Mouse (Mus musculus) embryonic facial prominence, embryonic 14.5 days (tissue): Measurements from ENCODE around the gene Prok2. TPM values are rescaled to one million over a fixed set of nuclear protein-coding genes. Genes with fewer than 3 reads are reported as not detected.

Source experiments
- ATAC-seq: fragments of 200-750 bp; cut with Nextera tagmentation; 2 replicates; pipeline ENCODE4 v1.8.0; 2017; ENCODE audit warnings: low read depth, moderate number of reproducible peaks, moderate TSS enrichment
- DNase-seq: peaks from one replicate; pipeline ENCODE4 v3.0.0-alpha.2; 2015; ENCODE audit warnings: low spot score
- H3K27ac ChIP-seq: fragments of 300-500 bp; sonication (generic); replicated peaks from 2 replicates; pipeline ENCODE4 v1.5.1; 2014; ENCODE audit warnings: low read depth, mild to moderate bottlenecking, low read length, moderate library complexity
- H3K27me3 ChIP-seq: fragments of 300-500 bp; sonication (generic); replicated peaks from 2 replicates; pipeline ENCODE4 v1.6.1; 2014; ENCODE audit warnings: low read length; ENCODE audit not compliant: control insufficient read depth, insufficient read depth
- H3K36me3 ChIP-seq: fragments of 300-500 bp; sonication (generic); 2 replicates; pipeline ENCODE4 v1.6.1; 2014; ENCODE audit warnings: low read length, mixed read lengths; ENCODE audit not compliant: control insufficient read depth, insufficient read depth
- H3K4me1 ChIP-seq: fragments of 300-500 bp; sonication (generic); 2 replicates; pipeline ENCODE4 v1.6.1; 2014; ENCODE audit warnings: antibody characterized with exemption, low read length; ENCODE audit not compliant: control insufficient read depth, insufficient read depth
- H3K4me2 ChIP-seq: fragments of 300-500 bp; sonication (generic); 2 replicates; pipeline ENCODE4 v1.6.1; 2014; ENCODE audit warnings: low read depth, mild to moderate bottlenecking, low read length, moderate library complexity, mixed read lengths
- H3K4me3 ChIP-seq: fragments of 300-500 bp; sonication (generic); 2 replicates; pipeline ENCODE4 v1.5.1; 2014; ENCODE audit warnings: low read depth, mild to moderate bottlenecking, low read length
- H3K9ac ChIP-seq: fragments of 300-500 bp; sonication (generic); 2 replicates; pipeline ENCODE4 v1.6.1; 2014; ENCODE audit warnings: low read depth, mild to moderate bottlenecking, low read length, moderate library complexity, mixed read lengths
- H3K9me3 ChIP-seq: fragments of 300-500 bp; sonication (generic); 2 replicates; pipeline ENCODE4 v1.6.1; 2016; ENCODE audit warnings: low read length; ENCODE audit not compliant: control insufficient read depth
- WGBS: fragments of 180-500 bp; shearing (Covaris S2); extraction: QIAGEN DNeasy Blood & Tissue Kit; methylation state at CpG from one replicate; pipeline ENCODE4 v1.1.7; 2014; 5-methylcytosine and 5-hydroxymethylcytosine counted together
- polyA plus RNA-seq: library from polyadenylated mRNA; unstranded; fragments of >200 nt; fragmentation: Nextera tagmentation; extraction: Ambion mirVana; gene quantifications from 2 replicates; pipeline ENCODE4 v1.2.1, GENCODE M21; 2014

Gene Prok2
- polyA plus RNA-seq, 1 experiment from 2014 or later: 0.84 TPM

DNA sequence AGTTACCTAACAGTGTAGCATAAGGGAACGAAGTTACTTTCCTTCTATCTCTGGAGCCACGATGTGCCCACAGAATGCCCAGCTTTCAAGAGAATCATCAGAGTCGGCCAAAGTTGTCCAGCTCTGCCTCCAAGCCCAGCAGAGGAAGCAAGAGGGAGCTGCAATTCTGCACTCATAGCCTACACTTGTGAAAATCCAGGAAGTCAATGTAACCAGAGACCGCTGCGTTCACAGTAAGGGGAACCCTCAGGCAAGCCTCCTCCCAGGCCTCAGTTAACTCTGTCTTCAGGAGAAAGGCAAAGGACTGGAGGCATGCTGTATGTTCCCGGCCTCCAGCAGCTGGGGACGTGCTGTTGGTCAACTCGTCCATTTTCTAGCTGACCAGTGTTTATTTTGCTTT, 58.9 kb downstream of the Prok2 start:
- Histone ChIP-seq H3K4me1 (peaks cover 10% of the 10 kb centered on the region), H3K36me3 (no peaks in the 10 kb centered on the region), H3K4me3 (peak overlapping the region; percentile 71), H3K9ac (peak overlapping the region; percentile 81), H3K4me2 (peak overlapping the region; percentile 94), H3K27me3 (no peaks in the 10 kb centered on the region), H3K27ac (no peak overlapping the region; the same call in 1 of the 2 replicates), H3K9me3 (no peaks in the 10 kb centered on the region)
- DNase-seq (peak; percentile 75), ATAC-seq (no peak; the same call in 1 of the 2 replicates)
- 15% methylated on average over 8 of the region's 8 CpGs for WGBS

DNA sequence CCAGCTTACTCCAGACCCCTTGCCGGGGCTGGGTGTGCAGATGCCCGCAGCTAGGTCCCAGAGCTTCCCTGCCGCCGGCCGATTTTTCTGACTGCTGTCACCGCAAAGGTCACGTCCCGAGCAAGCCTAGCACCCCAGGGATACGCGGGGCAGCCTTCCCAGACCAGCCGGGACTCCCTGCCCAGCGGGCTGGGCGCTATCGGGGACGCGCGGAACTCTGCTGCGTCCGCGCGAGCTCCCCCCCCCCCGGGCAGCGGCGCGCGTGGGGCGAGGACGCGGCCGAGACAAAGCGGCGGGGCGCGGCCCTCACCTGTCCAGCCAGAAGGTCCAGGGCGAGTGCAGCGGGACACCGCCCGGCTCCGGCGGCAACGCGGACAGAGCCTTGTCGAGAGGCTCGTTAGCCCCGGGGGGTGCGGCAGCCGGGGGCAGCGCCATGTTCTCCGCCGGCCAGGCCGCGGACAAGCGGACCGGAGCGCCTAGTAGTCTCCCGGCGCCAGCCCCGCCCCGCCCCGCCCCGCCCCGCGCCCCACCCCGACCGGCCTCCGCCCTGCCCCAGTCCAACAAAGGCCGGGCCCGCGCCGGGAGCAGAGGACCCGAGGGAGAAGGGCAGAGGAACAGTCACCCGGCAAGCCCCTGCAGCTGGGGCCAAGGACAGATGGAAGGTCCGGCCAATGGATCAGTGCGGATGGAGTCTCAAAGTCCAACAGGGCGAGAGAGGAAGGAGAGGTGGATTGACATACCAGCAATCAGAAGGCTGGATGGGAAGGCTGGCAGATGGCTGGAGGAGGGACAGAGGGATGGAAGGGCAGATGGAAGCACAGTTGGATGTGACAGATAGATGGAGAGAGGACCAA, 59.6 kb downstream of the Prok2 start, which contains the start of the genes Eif4e3 and Gm20696:
Eif4e3 (minus strand) TSS at position 454 of the 854 bp plus-strand sequence.
Gm20696 (minus strand) TSS at position 480 of the 854 bp plus-strand sequence.
- H3K27ac ChIP-seq: peak within 1 kb of the TSS; percentile 13
- WGBS: under 1% methylated on average over 17 of the region's 75 CpGs
- no peaks in the 10 kb centered on the region for H3K9me3 ChIP-seq
- peak within 1 kb of the TSS; percentile 94 for H3K4me2 ChIP-seq
- H3K4me1 ChIP-seq: peaks cover 10% of the 10 kb centered on the region
- peak; percentile 75 for ATAC-seq
- H3K27me3 ChIP-seq: no peaks in the 10 kb centered on the region
- peak within 1 kb of the TSS; percentile 81 for H3K9ac ChIP-seq
- no peaks in the 10 kb centered on the region for H3K36me3 ChIP-seq
- peak; percentile 56 for DNase-seq
- H3K4me3 ChIP-seq: peak within 1 kb of the TSS; percentile 71

- DNase-seq (no peak), ATAC-seq (no peak)
- Histone ChIP-seq H3K9me3 (no peaks in the 10 kb centered on the region), H3K4me1 (peaks cover 11% of the 10 kb centered on the region), H3K4me3 (peak overlapping the region; percentile 71), H3K27me3 (no peaks in the 10 kb centered on the region), H3K9ac (peak overlapping the region; percentile 81), H3K27ac (no peak overlapping the region), H3K36me3 (no peaks in the 10 kb centered on the region), H3K4me2 (peak overlapping the region; percentile 94)
- 25% methylated on average over 16 of the region's 16 CpGs for WGBS
These were observed 60.5 kb downstream of the Prok2 start for GRCm38 (mm10) chr6:99665457-99666317.

DNA sequence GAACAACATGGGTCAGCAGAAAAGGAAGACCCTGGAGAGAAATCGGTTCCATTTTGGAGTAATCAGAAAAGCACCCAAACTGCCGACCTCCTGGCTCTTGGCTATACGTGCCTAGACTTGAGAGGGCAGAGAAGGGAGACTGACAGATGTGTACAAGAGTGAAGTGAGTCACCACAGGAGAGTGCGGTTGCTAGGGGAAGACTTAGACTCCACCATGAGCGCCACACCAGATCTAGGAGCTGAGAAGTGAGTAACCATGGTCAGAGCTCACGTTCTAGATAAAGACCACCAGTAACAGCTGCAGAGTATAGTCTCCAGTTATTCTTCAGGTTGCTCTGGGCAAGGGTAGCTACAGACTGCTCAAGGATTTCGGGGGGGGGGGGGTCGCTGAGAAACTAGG, 63.0 kb downstream of the Prok2 start:
- no peak overlapping the region for H3K4me3 ChIP-seq
- no peak for DNase-seq
- no peak overlapping the region for H3K9ac ChIP-seq
- no peak overlapping the region for H3K27ac ChIP-seq
- no peaks in the 10 kb centered on the region for H3K27me3 ChIP-seq
- no peak for ATAC-seq
- no peaks in the 10 kb centered on the region for H3K36me3 ChIP-seq
- no peaks in the 10 kb centered on the region for H3K9me3 ChIP-seq
- 74% methylated on average over 7 of the region's 8 CpGs for WGBS
- no peak overlapping the region for H3K4me2 ChIP-seq
- peaks cover 13% of the 10 kb centered on the region for H3K4me1 ChIP-seq

Other genes with a start within 250 kb of the Prok2 start
- 80.1 and 87.9 TPM in 2 replicates for gene Foxp1, start 203.7 kb downstream of the Prok2 start, polyA plus RNA-seq
- gene Eif4e3, start 59.6 kb downstream of the Prok2 start, polyA plus RNA-seq: 11.2 and 12.1 TPM in 2 replicates
- gene Gm20696, start 59.6 kb downstream of the Prok2 start, polyA plus RNA-seq: 2.6 and 3.0 TPM in 2 replicates
- 7.9 TPM in 2 replicates for gene Gpr27, start 33.7 kb downstream of the Prok2 start, polyA plus RNA-seq